Mouse (Mus musculus) heart, adult 2 months (tissue): ENCODE measurements around the gene Rhbdl1. TPM values are rescaled to one million over a fixed set of nuclear protein-coding genes. Genes with fewer than 3 reads are reported as not detected.

Experiments used
- DNase-seq, 2 experiments: peaks; one replicate each; pipeline ENCODE4 v3.0.0; 2021
- H3K27ac ChIP-seq: fragments of 200-600 bp; 2 replicates; pipeline ENCODE4 v1.8.1; 2022
- H3K27me3 ChIP-seq: fragments of 200-500 bp; 2 replicates; pipeline ENCODE4 v1.6.1; 2012; ENCODE audit warnings: mild to moderate bottlenecking, low read length, inconsistent platforms, mixed read lengths; ENCODE audit not compliant: control insufficient read depth, insufficient read depth
- H3K36me3 ChIP-seq: fragments of 200-500 bp; 2 replicates; pipeline ENCODE4 v1.6.1; 2012; ENCODE audit warnings: low read length, inconsistent platforms; ENCODE audit not compliant: control insufficient read depth, insufficient read depth
- H3K4me1 ChIP-seq: fragments of 200-500 bp; 2 replicates; pipeline ENCODE4 v1.6.1; 2011; ENCODE audit warnings: low read length; ENCODE audit not compliant: control insufficient read depth, insufficient read depth
- H3K4me3 ChIP-seq: fragments of 200-600 bp; 2 replicates; pipeline ENCODE4 v1.8.1; 2022
- H3K79me2 ChIP-seq: fragments of 200-500 bp; replicated peaks from 2 replicates; pipeline ENCODE4 v1.6.1; 2012; ENCODE audit warnings: mild to moderate bottlenecking, inconsistent platforms, low read length, moderate library complexity, mixed read lengths; ENCODE audit not compliant: control insufficient read depth, insufficient read depth
- H3K9ac ChIP-seq: fragments of 200-500 bp; 2 replicates; pipeline ENCODE4 v1.6.1; 2012; ENCODE audit warnings: low read depth, mild to moderate bottlenecking, control low read depth, inconsistent platforms, low read length, mixed read lengths
- CTCF ChIP-seq: fragments of 200-600 bp; IDR thresholded peaks from 2 replicates; pipeline ENCODE4 v1.8.1; 2022; ENCODE audit warnings: antibody characterized with exemption, mild to moderate bottlenecking, moderate library complexity
- EP300 ChIP-seq: fragments of 200-500 bp; IDR thresholded peaks from 2 replicates; pipeline ENCODE4 v1.6.1; 2011; ENCODE audit warnings: low read depth, low read length, control low read depth; ENCODE audit not compliant: insufficient read depth
- POLR2A ChIP-seq: fragments of 200-500 bp; IDR thresholded peaks from 2 replicates; pipeline ENCODE4 v1.6.1; 2011; ENCODE audit warnings: mild to moderate bottlenecking, low read depth, low read length, control low read depth; ENCODE audit not compliant: insufficient read depth
- WGBS: fragments of 180-500 bp; shearing (Covaris S2); methylation state at CpG from one replicate; pipeline ENCODE4 v1.1.7; 2018; 5-methylcytosine and 5-hydroxymethylcytosine counted together
- intact Hi-C: fragments of 180-260 bp; cut with DNase I; formaldehyde crosslinking; loops from one replicate; pipeline ENCODE4 v1.15.1; 2025
- polyA plus RNA-seq: library from polyadenylated mRNA; depleted of rRNA; stranded (reverse); fragments of >200 nt; gene quantifications from 2 replicates; pipeline ENCODE4 v1.2.3, GENCODE M21; 2012
- total RNA-seq, 2 experiments: library from RNA; stranded (reverse); gene quantifications; 2 replicates each; pipeline ENCODE4 v1.2.3; 2021

Rhbdl1 gene
- total and polyA plus RNA-seq, 3 experiments, result 0.55 to 4.9 (median 0.82) TPM

GRCm38 (mm10) chr17:25828223-25828594, 8.9 kb downstream of the Rhbdl1 start:
- H3K4me1 ChIP-seq, result peaks cover 17% of the 10 kb centered on the region
- H3K36me3 ChIP-seq, result no peaks in the 10 kb centered on the region; the same call in 1 of the 2 replicates
- DNase-seq, result no peak
- H3K9ac ChIP-seq, result no peak overlapping the region
- peak overlapping the region; percentile 83 for H3K4me3 ChIP-seq
- TF ChIP-seq EP300, result no peak
- TF ChIP-seq CTCF, result no peak
- TF ChIP-seq POLR2A, result no peak
- H3K27ac ChIP-seq, result peak overlapping the region; percentile 81
- no peaks in the 10 kb centered on the region; the same call in 1 of the 2 replicates for H3K79me2 ChIP-seq
- intact Hi-C loops, result no loop called here
- H3K27me3 ChIP-seq, result no peaks in the 10 kb centered on the region
- WGBS, result 86% methylated on average over 8 of the region's 8 CpGs

GRCm38 (mm10) chr17:25827546-25828222, 9.4 kb downstream of the Rhbdl1 start:
- WGBS, result 94% methylated on average over 22 of the region's 22 CpGs
- no peak overlapping the region for H3K27ac ChIP-seq

GRCm38 (mm10) chr17:25827011-25827410, 10.1 kb downstream of the Rhbdl1 start:
- intact Hi-C loops, result no loop called here
- no peak for DNase-seq
- Histone ChIP-seq H3K36me3 (no peaks in the 10 kb centered on the region; the same call in 1 of the 2 replicates), H3K27ac (no peak overlapping the region), H3K9ac (no peak overlapping the region), H3K4me3 (no peak overlapping the region), H3K4me1 (peaks cover 16% of the 10 kb centered on the region), H3K27me3 (no peaks in the 10 kb centered on the region), H3K79me2 (no peaks in the 10 kb centered on the region; the same call in 1 of the 2 replicates)
- TF ChIP-seq EP300, result no peak
- TF ChIP-seq CTCF, result no peak
- no peak for TF ChIP-seq POLR2A
- WGBS, result 94% methylated on average over 13 of the region's 13 CpGs

More at GRCm38 (mm10) chr17:25827546-25828222, 9.4 kb downstream of the Rhbdl1 start:
- peak in 1 of 2 experiments; percentile 18 for DNase-seq
- H3K4me3 ChIP-seq, result no peak overlapping the region
- no peaks in the 10 kb centered on the region for H3K27me3 ChIP-seq
- TF ChIP-seq CTCF (no peak), POLR2A (no peak), EP300 (no peak)
- intact Hi-C loops, result no loop called here
- no peaks in the 10 kb centered on the region; the same call in 1 of the 2 replicates for H3K36me3 ChIP-seq
- no peak overlapping the region for H3K9ac ChIP-seq
- no peaks in the 10 kb centered on the region; the same call in 1 of the 2 replicates for H3K79me2 ChIP-seq
- H3K4me1 ChIP-seq, result peaks cover 17% of the 10 kb centered on the region

- no peak overlapping the region for H3K27ac ChIP-seq
- intact Hi-C loops, result no loop called here
- H3K4me1 ChIP-seq, result peaks cover 8% of the 10 kb centered on the region
- TF ChIP-seq POLR2A (no peak), EP300 (no peak), CTCF (no peak)
- DNase-seq, result no peak
- 93% methylated on average over 27 of the region's 27 CpGs for WGBS
- no peaks in the 10 kb centered on the region; the same call in 1 of the 2 replicates for H3K79me2 ChIP-seq
- H3K4me3 ChIP-seq, result no peak overlapping the region
- no peaks in the 10 kb centered on the region for H3K27me3 ChIP-seq
- H3K36me3 ChIP-seq, result no peaks in the 10 kb centered on the region
- H3K9ac ChIP-seq, result no peak overlapping the region
Measured at GRCm38 (mm10) chr17:25825984-25826570, 11.0 kb downstream of the Rhbdl1 start.

- Histone ChIP-seq H3K27ac (no peak overlapping the region), H3K4me3 (no peak overlapping the region), H3K27me3 (no peaks in the 10 kb centered on the region), H3K36me3 (no peaks in the 10 kb centered on the region), H3K4me1 (peaks cover 8% of the 10 kb centered on the region), H3K9ac (no peak overlapping the region), H3K79me2 (no peaks in the 10 kb centered on the region)
- intact Hi-C loops, result no loop called here
- 87% methylated on average over 6 of the region's 6 CpGs for WGBS
- no peak for DNase-seq
- TF ChIP-seq CTCF, result no peak
- TF ChIP-seq EP300, result no peak
- TF ChIP-seq POLR2A, result no peak
Measured at GRCm38 (mm10) chr17:25825311-25825710, 11.8 kb downstream of the Rhbdl1 start.

- no peaks in the 10 kb centered on the region for H3K36me3 ChIP-seq
- H3K27me3 ChIP-seq, result peaks cover 5% of the 10 kb centered on the region
- intact Hi-C loops, result no loop called here
- H3K79me2 ChIP-seq, result no peaks in the 10 kb centered on the region
- WGBS, result 71% methylated on average over 17 of the region's 17 CpGs
- TF ChIP-seq EP300 (no peak), POLR2A (no peak), CTCF (no peak)
- no peak overlapping the region for H3K9ac ChIP-seq
- H3K27ac ChIP-seq, result no peak overlapping the region
- peaks cover 8% of the 10 kb centered on the region for H3K4me1 ChIP-seq
- no peak overlapping the region; the same call in 1 of the 2 replicates for H3K4me3 ChIP-seq
- no peak for DNase-seq
Measured at GRCm38 (mm10) chr17:25824362-25825142, 12.5 kb downstream of the Rhbdl1 start.
